Mouse (Mus musculus) limb, embryonic 11.5 days (tissue): ENCODE measurements at regions not wholly inside any gene's neighbourhood (a gene's known extent, or its start where the extent isn't known, plus 50 kb on each side); places are given as distances from the start of the nearest gene placed in this dataset.

ENCODE experiments used
- ATAC-seq: fragments of 200-750 bp; cut with Nextera tagmentation; 2 replicates; pipeline ENCODE4 v1.8.0; 2017; ENCODE audit warnings: low read depth; ENCODE audit not compliant: insufficient number of reproducible peaks, low FRiP score, low TSS enrichment
- DNase-seq: peaks from one replicate; pipeline ENCODE4 v3.0.0-alpha.2; 2015; ENCODE audit warnings: low spot score
- H3K27ac ChIP-seq: fragments of 300-500 bp; sonication (generic); replicated peaks from 2 replicates; pipeline ENCODE4 v1.5.1; 2014; ENCODE audit warnings: low read depth, mild to moderate bottlenecking, low read length
- H3K27me3 ChIP-seq: fragments of 300-500 bp; sonication (generic); 2 replicates; pipeline ENCODE4 v1.6.1; 2014; ENCODE audit warnings: mild to moderate bottlenecking, low read length, mixed read lengths; ENCODE audit not compliant: control insufficient read depth, insufficient read depth
- H3K36me3 ChIP-seq: fragments of 300-500 bp; sonication (generic); 2 replicates; pipeline ENCODE4 v1.6.1; 2014; ENCODE audit warnings: mild to moderate bottlenecking, low read length, moderate library complexity, mixed read lengths; ENCODE audit not compliant: control insufficient read depth, insufficient read depth
- H3K4me1 ChIP-seq: fragments of 300-500 bp; sonication (generic); 2 replicates; pipeline ENCODE4 v1.6.1; 2014; ENCODE audit warnings: low read length, mixed read lengths; ENCODE audit not compliant: control insufficient read depth, insufficient read depth
- H3K4me2 ChIP-seq: fragments of 300-500 bp; sonication (generic); 2 replicates; pipeline ENCODE4 v1.6.1; 2014; ENCODE audit warnings: low read depth, mild to moderate bottlenecking, moderate library complexity; ENCODE audit not compliant: severe bottlenecking
- H3K4me3 ChIP-seq: fragments of 300-500 bp; sonication (generic); 2 replicates; pipeline ENCODE4 v1.5.1; 2014; ENCODE audit warnings: low read depth, low read length
- H3K9ac ChIP-seq: fragments of 300-500 bp; sonication (generic); 2 replicates; pipeline ENCODE4 v1.6.1; 2014; ENCODE audit warnings: mild to moderate bottlenecking, low read length
- H3K9me3 ChIP-seq: fragments of 300-500 bp; sonication (generic); 2 replicates; pipeline ENCODE4 v1.6.1; 2016; ENCODE audit warnings: low read length; ENCODE audit not compliant: control insufficient read depth
- WGBS: fragments of 180-500 bp; shearing (Covaris S2); extraction: QIAGEN DNeasy Blood & Tissue Kit; methylation state at CpG from one replicate; pipeline ENCODE4 v1.1.7; 2014; 5-methylcytosine and 5-hydroxymethylcytosine counted together

GRCm38 (mm10) chr13:54847764-54848183 is 58.6 kb downstream of the Tspan17 start:
- no peaks in the 10 kb centered on the region for H3K36me3 ChIP-seq
- ATAC-seq (no peak), DNase-seq (no peak)
- WGBS, result 43% methylated on average over 3 of the region's 3 CpGs
- H3K4me3 ChIP-seq, result no peak overlapping the region
- H3K9me3 ChIP-seq, result no peaks in the 10 kb centered on the region
- no peak overlapping the region for H3K4me2 ChIP-seq
- no peaks in the 10 kb centered on the region for H3K27me3 ChIP-seq
- H3K4me1 ChIP-seq, result peaks cover 6% of the 10 kb centered on the region; the same call in 1 of the 2 replicates
- no peak overlapping the region for H3K27ac ChIP-seq
- no peak overlapping the region for H3K9ac ChIP-seq

GRCm38 (mm10) chr13:54851131-54851530 is 62.0 kb downstream of the Tspan17 start:
- H3K4me3 ChIP-seq, result no peak overlapping the region
- H3K9ac ChIP-seq, result no peak overlapping the region
- H3K4me1 ChIP-seq, result peaks cover 4% of the 10 kb centered on the region; the same call in 1 of the 2 replicates
- H3K36me3 ChIP-seq, result no peaks in the 10 kb centered on the region
- DNase-seq, result no peak
- no peaks in the 10 kb centered on the region for H3K27me3 ChIP-seq
- ATAC-seq, result no peak
- H3K27ac ChIP-seq, result no peak overlapping the region
- no peaks in the 10 kb centered on the region for H3K9me3 ChIP-seq
- H3K4me2 ChIP-seq, result no peak overlapping the region
- 63% methylated on average over 4 of the region's 4 CpGs for WGBS

GRCm38 (mm10) chr13:54855333-54856238 is 66.4 kb downstream of the Tspan17 start:
- Histone ChIP-seq H3K4me3 (no peak overlapping the region), H3K27me3 (no peaks in the 10 kb centered on the region)

GRCm38 (mm10) chr13:54862931-54863330 is 73.8 kb downstream of the Tspan17 start:
- no peak for DNase-seq
- 87% methylated on average over 4 of the region's 4 CpGs for WGBS

More at GRCm38 (mm10) chr13:54855333-54856238, 66.4 kb downstream of the Tspan17 start:
- Histone ChIP-seq H3K9me3 (no peaks in the 10 kb centered on the region), H3K9ac (no peak overlapping the region), H3K4me2 (no peak overlapping the region), H3K27ac (no peak overlapping the region), H3K4me1 (no peaks in the 10 kb centered on the region), H3K36me3 (no peaks in the 10 kb centered on the region)
- WGBS, result 63% methylated on average over 14 of the region's 14 CpGs
- DNase-seq, result no peak
- ATAC-seq, result no peak

GRCm38 (mm10) chr13:54864048-54864447 is 74.9 kb downstream of the Tspan17 start:
- Histone ChIP-seq H3K27ac (no peak overlapping the region), H3K36me3 (no peaks in the 10 kb centered on the region), H3K9ac (no peak overlapping the region), H3K4me1 (no peaks in the 10 kb centered on the region), H3K4me3 (no peak overlapping the region), H3K4me2 (no peak overlapping the region), H3K9me3 (no peaks in the 10 kb centered on the region), H3K27me3 (no peaks in the 10 kb centered on the region)
- DNase-seq (peak; percentile 32), ATAC-seq (no peak)
- 48% methylated on average over 10 of the region's 10 CpGs for WGBS

More at GRCm38 (mm10) chr13:54862931-54863330, 73.8 kb downstream of the Tspan17 start:
- H3K9ac ChIP-seq, result no peak overlapping the region
- H3K4me1 ChIP-seq, result no peaks in the 10 kb centered on the region
- H3K4me3 ChIP-seq, result no peak overlapping the region
- no peaks in the 10 kb centered on the region for H3K36me3 ChIP-seq
- H3K4me2 ChIP-seq, result no peak overlapping the region
- no peak overlapping the region for H3K27ac ChIP-seq
- no peak for ATAC-seq
- no peaks in the 10 kb centered on the region for H3K27me3 ChIP-seq
- H3K9me3 ChIP-seq, result no peaks in the 10 kb centered on the region

- no peak overlapping the region for H3K4me3 ChIP-seq
- DNase-seq (no peak), ATAC-seq (no peak)
- no peaks in the 10 kb centered on the region for H3K36me3 ChIP-seq
- no peak overlapping the region for H3K27ac ChIP-seq
- no peak overlapping the region for H3K9ac ChIP-seq
- H3K9me3 ChIP-seq, result no peaks in the 10 kb centered on the region
- 25% methylated on average over 12 of the region's 12 CpGs for WGBS
- no peaks in the 10 kb centered on the region for H3K4me1 ChIP-seq
- H3K4me2 ChIP-seq, result no peak overlapping the region
- H3K27me3 ChIP-seq, result peaks cover 43% of the 10 kb centered on the region
Observed at GRCm38 (mm10) chr13:54872004-54872403, 77.2 kb upstream of the Unc5a start.

- ATAC-seq (no peak), DNase-seq (no peak)
- H3K27ac ChIP-seq, result no peak overlapping the region
- H3K9me3 ChIP-seq, result no peaks in the 10 kb centered on the region
- H3K36me3 ChIP-seq, result no peaks in the 10 kb centered on the region
- WGBS, result 60% methylated on average over 9 of the region's 9 CpGs
- no peaks in the 10 kb centered on the region for H3K4me1 ChIP-seq
- H3K4me3 ChIP-seq, result no peak overlapping the region
- peaks cover 43% of the 10 kb centered on the region for H3K27me3 ChIP-seq
- no peak overlapping the region for H3K4me2 ChIP-seq
- no peak overlapping the region for H3K9ac ChIP-seq
Observed at GRCm38 (mm10) chr13:54873882-54874281, 75.3 kb upstream of the Unc5a start.

- Histone ChIP-seq H3K27me3 (peaks cover 43% of the 10 kb centered on the region), H3K4me3 (no peak overlapping the region), H3K4me1 (no peaks in the 10 kb centered on the region), H3K27ac (no peak overlapping the region), H3K36me3 (no peaks in the 10 kb centered on the region), H3K9ac (no peak overlapping the region), H3K4me2 (no peak overlapping the region), H3K9me3 (no peaks in the 10 kb centered on the region)
- WGBS, result under 1% methylated on average over 38 of the region's 38 CpGs
- DNase-seq, result no peak
- ATAC-seq, result no peak
Observed at GRCm38 (mm10) chr13:54874291-54875200, 74.7 kb upstream of the Unc5a start.
